Mouse (Mus musculus): ENCODE results near the gene Sprr2a1. TPM values are rescaled to one million over a fixed set of nuclear protein-coding genes. Genes with fewer than 3 reads are reported as not detected.
"Not testable (repeated sequence)": the region's sequence is repeated elsewhere in the genome, so short reads cannot be mapped to it uniquely, and the experiment has no call there.

Sprr2a1 gene
- not detected in 2 replicates for polyA plus RNA-seq (2015; fragmentation: Nextera tagmentation; extraction: Ambion mirVana)

- H3K4me3 ChIP-seq; H3K4me1 ChIP-seq (replicated peaks); ATAC-seq (ENCODE audit: low read depth); H3K27me3 ChIP-seq; H3K9ac ChIP-seq; H3K9me3 ChIP-seq; H3K36me3 ChIP-seq; H3K27ac ChIP-seq (replicated peaks); H3K4me2 ChIP-seq: not testable (repeated sequence)
- no CpG with 5 or more reads among the region's 2 CpGs for WGBS
Observed at GRCm38 (mm10) chr3:92215569-92215968, at the start of gene Sprr2a1, which contains the start of gene Sprr2a2. Gene Sprr2a1 (plus strand): TSS chr3:92215799. Gene Sprr2a2 (plus strand): TSS chr3:92215920.

- no peak overlapping the region for H3K4me2 ChIP-seq
- no peaks in the 10 kb centered on the region for H3K36me3 ChIP-seq
- no peak for ATAC-seq (ENCODE audit: low read depth)
- no peak overlapping the region for H3K4me3 ChIP-seq
- no peaks in the 10 kb centered on the region for H3K4me1 ChIP-seq (replicated peaks)
- H3K9ac ChIP-seq = no peak overlapping the region
- H3K27me3 ChIP-seq = no peaks in the 10 kb centered on the region
- H3K9me3 ChIP-seq = no peaks in the 10 kb centered on the region
- WGBS = 90% methylated on average over 3 of the region's 3 CpGs
- H3K27ac ChIP-seq (replicated peaks) = no peak overlapping the region
Observed at GRCm38 (mm10) chr3:92169847-92170246, 45.8 kb upstream of the Sprr2a1 start.

- no peaks in the 10 kb centered on the region for H3K36me3 ChIP-seq
- no peak overlapping the region for H3K9ac ChIP-seq
- 79% methylated on average over 1 of the region's 1 CpGs for WGBS
- no peaks in the 10 kb centered on the region for H3K4me1 ChIP-seq (replicated peaks)
- H3K27me3 ChIP-seq = no peaks in the 10 kb centered on the region
- H3K9me3 ChIP-seq = no peaks in the 10 kb centered on the region
- H3K4me2 ChIP-seq = no peak overlapping the region
- no peak for ATAC-seq (ENCODE audit: low read depth)
- H3K27ac ChIP-seq (replicated peaks) = no peak overlapping the region
- no peak overlapping the region for H3K4me3 ChIP-seq
Observed at GRCm38 (mm10) chr3:92176880-92177279, 38.7 kb upstream of the Sprr2a1 start.

GRCm38 (mm10) chr3:92195512-92196200, 19.9 kb upstream of the Sprr2a1 start:
- Histone ChIP-seq H3K4me1 (replicated peaks) (no peaks in the 10 kb centered on the region), H3K36me3 (no peaks in the 10 kb centered on the region), H3K9ac (no peak overlapping the region), H3K4me2 (no peak overlapping the region), H3K27ac (replicated peaks) (no peak overlapping the region), H3K9me3 (no peaks in the 10 kb centered on the region), H3K4me3 (no peak overlapping the region), H3K27me3 (no peaks in the 10 kb centered on the region)
- no peak; the same call in 1 of the 2 replicates for ATAC-seq (ENCODE audit: low read depth)
- whole genome bisulfite sequencing = 92% methylated on average over 6 of the region's 6 CpGs

DNA sequence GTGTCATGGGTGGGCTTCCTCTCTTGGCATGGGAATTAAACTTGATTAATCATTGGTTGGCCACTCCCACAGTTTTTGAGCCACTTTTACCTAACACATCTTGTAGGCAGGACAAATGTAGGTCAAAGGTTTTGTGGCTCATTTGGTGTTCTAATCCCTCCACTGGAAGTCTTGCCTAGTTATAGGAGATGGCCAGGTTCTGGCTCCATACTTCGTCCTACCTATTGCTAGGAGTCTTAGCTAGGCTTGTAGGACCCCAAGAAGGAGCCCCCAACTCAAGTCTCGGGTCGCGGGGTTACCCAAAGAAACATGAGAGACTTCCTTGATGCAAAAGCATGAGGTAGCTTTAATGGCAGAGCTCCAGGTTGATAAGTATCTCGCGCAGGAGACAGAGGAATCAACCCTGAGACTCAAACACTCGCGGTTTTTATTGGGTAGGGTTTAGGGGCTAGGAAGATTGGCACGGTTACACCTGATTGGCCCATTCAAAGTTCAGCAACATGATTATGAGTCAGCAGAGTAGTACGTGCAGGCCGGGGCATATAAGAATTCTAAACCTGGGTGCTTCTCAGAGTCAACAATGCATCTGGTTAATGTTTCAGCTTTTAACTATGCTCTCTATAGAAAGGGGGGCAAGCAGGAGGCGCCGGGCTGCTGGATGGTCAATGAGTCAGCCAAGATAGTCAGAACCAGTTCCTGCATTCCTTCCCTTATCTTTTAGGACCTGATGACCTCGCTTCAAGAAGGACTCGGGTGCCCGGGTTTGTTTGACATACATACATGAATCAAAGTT, 4.3 kb upstream of the Sprr2a1 start:
- not testable (repeated sequence) for H3K27me3 ChIP-seq; H3K4me1 ChIP-seq (replicated peaks); H3K27ac ChIP-seq (replicated peaks); H3K4me2 ChIP-seq; H3K9ac ChIP-seq; H3K9me3 ChIP-seq; H3K4me3 ChIP-seq; H3K36me3 ChIP-seq; ATAC-seq (ENCODE audit: low read depth)
- no CpG with 5 or more reads among the region's 16 CpGs for WGBS

DNA sequence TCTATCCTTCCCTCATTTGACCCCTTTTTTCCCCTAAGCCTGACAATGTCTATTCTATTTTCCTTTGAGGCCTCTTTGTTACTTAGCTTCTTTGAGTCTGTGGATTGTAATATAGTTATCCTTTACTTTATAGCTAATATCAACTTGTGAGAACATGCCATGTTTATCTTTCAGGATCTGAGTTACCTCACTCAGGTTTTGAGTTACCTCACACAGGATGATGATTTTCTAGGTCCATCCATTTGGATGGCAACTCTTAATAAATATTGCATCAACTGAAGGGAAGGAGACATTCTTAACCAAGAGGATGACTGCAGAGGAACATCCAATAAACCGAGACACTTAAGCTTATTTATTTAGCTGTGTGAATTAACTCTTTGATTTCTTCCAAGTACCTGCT, 3.5 kb upstream of the Sprr2a1 start:
- H3K4me2 ChIP-seq; H3K9ac ChIP-seq; H3K27ac ChIP-seq (replicated peaks); H3K9me3 ChIP-seq; H3K36me3 ChIP-seq; H3K27me3 ChIP-seq; ATAC-seq (ENCODE audit: low read depth); H3K4me1 ChIP-seq (replicated peaks); H3K4me3 ChIP-seq: not testable (repeated sequence)
- no CpG with 5 or more reads among the region's 1 CpGs for WGBS

- not testable (repeated sequence) for H3K9me3 ChIP-seq; H3K4me1 ChIP-seq (replicated peaks); H3K9ac ChIP-seq; H3K36me3 ChIP-seq; H3K4me3 ChIP-seq; H3K27ac ChIP-seq (replicated peaks); H3K27me3 ChIP-seq; ATAC-seq (ENCODE audit: low read depth); H3K4me2 ChIP-seq
Observed at GRCm38 (mm10) chr3:92213651-92214050, 1.9 kb upstream of the Sprr2a1 start.

- H3K4me2 ChIP-seq; H3K9ac ChIP-seq; H3K4me3 ChIP-seq; H3K36me3 ChIP-seq; H3K27me3 ChIP-seq; H3K27ac ChIP-seq (replicated peaks); H3K4me1 ChIP-seq (replicated peaks); H3K9me3 ChIP-seq: not testable (repeated sequence)
- no CpG with 5 or more reads among the region's 8 CpGs for WGBS
- peak; percentile 40; the same call in 1 of the 2 replicates for ATAC-seq (ENCODE audit: low read depth)
Observed at GRCm38 (mm10) chr3:92219031-92219430, 3.4 kb downstream of the Sprr2a1 start.

DNA sequence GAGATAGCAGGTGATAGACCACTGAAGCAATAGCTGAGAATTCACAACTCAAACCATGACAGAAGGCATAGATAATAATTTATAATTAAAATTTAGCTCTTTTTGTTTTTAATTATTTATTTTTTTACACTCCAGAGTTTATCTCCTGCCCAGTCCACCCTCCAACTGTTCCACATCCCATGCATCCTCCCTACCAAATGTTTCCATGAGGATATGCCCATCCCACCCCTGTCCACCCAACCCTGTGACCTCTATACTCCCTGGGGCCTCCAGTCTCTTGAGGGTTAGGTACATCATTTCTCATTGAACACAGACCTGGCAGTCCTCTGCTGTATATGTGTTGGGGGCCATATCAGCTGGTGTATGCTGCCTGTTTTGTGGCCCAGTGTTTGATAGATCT, 8.1 kb downstream of the Sprr2a1 start:
- H3K36me3 ChIP-seq; H3K4me3 ChIP-seq; H3K4me2 ChIP-seq; H3K9ac ChIP-seq; H3K27ac ChIP-seq (replicated peaks); H3K4me1 ChIP-seq (replicated peaks); ATAC-seq (ENCODE audit: low read depth); H3K9me3 ChIP-seq; H3K27me3 ChIP-seq: not testable (repeated sequence)

GRCm38 (mm10) chr3:92227410-92227809, 11.8 kb downstream of the Sprr2a1 start:
- H3K9ac ChIP-seq; H3K4me3 ChIP-seq; ATAC-seq (ENCODE audit: low read depth); H3K4me2 ChIP-seq; H3K4me1 ChIP-seq (replicated peaks); H3K27me3 ChIP-seq; H3K36me3 ChIP-seq; H3K9me3 ChIP-seq; H3K27ac ChIP-seq (replicated peaks): not testable (repeated sequence)
- 77% methylated on average over 3 of the region's 3 CpGs for WGBS

- H3K27ac ChIP-seq (replicated peaks); H3K27me3 ChIP-seq; H3K9me3 ChIP-seq; ATAC-seq (ENCODE audit: low read depth); H3K36me3 ChIP-seq; H3K9ac ChIP-seq; H3K4me1 ChIP-seq (replicated peaks); H3K4me3 ChIP-seq; H3K4me2 ChIP-seq: not testable (repeated sequence)
- WGBS = no CpG with 5 or more reads among the region's 5 CpGs
Observed at GRCm38 (mm10) chr3:92236463-92237189, 21.0 kb downstream of the Sprr2a1 start.

- not testable (repeated sequence) for H3K9me3 ChIP-seq; H3K27me3 ChIP-seq; H3K36me3 ChIP-seq; ATAC-seq (ENCODE audit: low read depth); H3K9ac ChIP-seq; H3K4me3 ChIP-seq; H3K27ac ChIP-seq (replicated peaks); H3K4me1 ChIP-seq (replicated peaks); H3K4me2 ChIP-seq
Observed at GRCm38 (mm10) chr3:92238736-92239135, 23.1 kb downstream of the Sprr2a1 start.
